Mouse (Mus musculus) spleen, postnatal 4 days (tissue): ENCODE data around the gene Sox15.
A peak's percentile ranks its signal among the peaks of the same experiment; 100 is the strongest.
"Not testable (repeated sequence)": the region's sequence is repeated elsewhere in the genome, so short reads cannot be mapped to it uniquely, and the experiment has no call there.

ENCODE experiments used
- DNase-seq, 2 experiments: peaks; one replicate each; pipeline ENCODE4 v3.0.0; 2022; ENCODE audit warnings: low spot score in 2 of 2

The Sox15 gene

DNA sequence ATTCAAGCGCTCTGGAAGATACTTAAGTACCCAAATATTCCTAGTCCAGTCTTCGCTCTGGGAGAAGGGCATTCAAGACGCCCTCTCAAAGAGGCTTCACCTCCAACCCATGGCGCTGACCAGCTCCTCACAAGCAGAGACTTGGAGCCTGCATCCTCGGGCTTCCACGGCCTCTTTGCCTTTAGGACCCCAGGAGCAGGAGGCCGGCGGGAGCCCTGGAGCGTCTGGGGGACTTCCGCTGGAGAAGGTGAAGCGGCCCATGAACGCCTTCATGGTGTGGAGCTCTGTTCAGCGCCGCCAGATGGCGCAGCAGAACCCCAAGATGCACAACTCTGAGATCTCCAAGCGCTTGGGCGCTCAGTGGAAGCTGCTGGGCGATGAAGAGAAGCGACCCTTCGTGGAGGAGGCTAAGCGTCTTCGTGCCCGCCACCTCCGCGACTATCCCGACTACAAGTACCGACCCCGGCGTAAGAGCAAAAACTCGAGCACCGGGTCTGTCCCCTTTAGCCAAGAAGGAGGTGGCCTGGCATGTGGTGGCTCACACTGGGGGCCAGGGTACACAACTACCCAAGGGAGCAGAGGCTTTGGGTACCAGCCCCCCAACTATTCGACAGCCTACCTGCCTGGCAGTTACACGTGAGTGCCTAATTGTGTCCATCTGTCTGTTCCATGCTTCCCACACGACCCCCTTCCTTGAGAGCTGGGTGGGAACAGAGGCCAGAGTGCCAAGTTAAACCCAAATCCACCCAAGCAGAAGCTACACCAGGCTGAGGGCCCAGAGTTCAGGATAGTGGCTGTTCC lies at the start of gene Sox15:
Gene Sox15, plus strand, starts transcription at position 51 of the 801 bp plus-strand sequence.
- DNase-seq: peak; percentile 60 to 81

DNA sequence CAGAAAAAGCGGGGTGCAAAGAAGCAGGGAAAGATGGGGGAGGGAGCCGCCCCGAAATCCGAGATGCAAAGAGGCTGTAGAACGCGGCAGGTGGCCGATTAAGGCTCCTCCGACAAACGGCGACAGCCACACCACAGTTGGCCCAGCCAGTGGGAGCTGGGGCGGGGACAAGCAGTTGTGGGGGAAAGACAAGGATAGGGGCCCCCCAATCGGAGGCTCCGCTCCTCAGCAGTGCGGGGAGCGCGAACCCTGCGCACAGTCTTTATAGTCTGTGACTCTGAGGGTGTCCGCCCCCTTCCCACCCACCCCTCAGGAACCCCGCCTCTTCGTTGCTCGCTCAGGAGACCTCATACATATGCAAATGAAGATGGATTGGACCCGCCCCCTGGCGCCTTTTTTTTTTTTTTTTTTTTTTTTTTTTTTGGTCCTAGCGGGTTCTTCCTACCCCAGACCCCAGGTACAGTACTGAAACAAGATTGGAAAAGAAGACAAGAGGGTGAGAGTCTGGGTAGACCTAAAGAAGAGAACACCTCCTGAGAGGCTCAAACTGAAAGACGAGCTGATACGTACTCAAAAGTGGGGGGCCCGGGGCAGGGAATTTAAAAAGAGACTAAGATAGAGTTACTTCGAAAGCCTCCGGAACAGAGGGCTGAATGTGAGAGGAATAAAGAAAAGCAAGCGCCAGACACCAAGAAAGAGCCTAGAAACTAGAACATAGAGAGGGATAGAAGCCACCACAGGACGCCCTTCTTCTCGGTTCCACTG lies 49.2 kb upstream of the Sox15 start, which contains the start of gene Atp1b2:
Gene Atp1b2, minus strand, starts transcription at position 217 of the 765 bp plus-strand sequence.
- DNase-seq: peak; percentile 85 to 91

GRCm38 (mm10) chr11:69606491-69606795 lies 48.7 kb upstream of the Sox15 start:
- no peak for DNase-seq

GRCm38 (mm10) chr11:69606832-69607231 lies 48.3 kb upstream of the Sox15 start:
- no peak for DNase-seq

DNA sequence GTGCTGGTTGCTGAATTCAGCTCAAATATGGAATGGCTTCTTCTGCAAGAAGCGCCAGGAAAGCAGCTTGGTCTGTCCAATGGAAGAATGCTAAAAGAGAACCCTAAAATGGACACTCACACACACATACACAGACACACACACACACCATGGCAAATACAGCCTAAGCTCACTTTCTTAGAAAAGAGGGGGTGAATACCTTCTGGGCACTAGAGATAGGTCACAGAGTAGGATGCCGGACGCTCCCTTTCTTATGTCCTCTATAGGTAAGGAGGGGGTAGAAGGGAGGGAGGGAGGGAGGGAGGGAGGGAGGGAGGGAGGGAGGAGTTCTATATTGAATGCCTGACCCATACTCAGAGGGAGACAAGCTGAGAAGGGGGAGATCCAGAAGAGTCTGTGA lies 46.6 kb upstream of the Sox15 start:
- no peak for DNase-seq

- no peak for DNase-seq
Measured at GRCm38 (mm10) chr11:69609416-69609815, 45.7 kb upstream of the Sox15 start.

GRCm38 (mm10) chr11:69610899-69611298 lies 44.2 kb upstream of the Sox15 start:
- no peak for DNase-seq

DNA sequence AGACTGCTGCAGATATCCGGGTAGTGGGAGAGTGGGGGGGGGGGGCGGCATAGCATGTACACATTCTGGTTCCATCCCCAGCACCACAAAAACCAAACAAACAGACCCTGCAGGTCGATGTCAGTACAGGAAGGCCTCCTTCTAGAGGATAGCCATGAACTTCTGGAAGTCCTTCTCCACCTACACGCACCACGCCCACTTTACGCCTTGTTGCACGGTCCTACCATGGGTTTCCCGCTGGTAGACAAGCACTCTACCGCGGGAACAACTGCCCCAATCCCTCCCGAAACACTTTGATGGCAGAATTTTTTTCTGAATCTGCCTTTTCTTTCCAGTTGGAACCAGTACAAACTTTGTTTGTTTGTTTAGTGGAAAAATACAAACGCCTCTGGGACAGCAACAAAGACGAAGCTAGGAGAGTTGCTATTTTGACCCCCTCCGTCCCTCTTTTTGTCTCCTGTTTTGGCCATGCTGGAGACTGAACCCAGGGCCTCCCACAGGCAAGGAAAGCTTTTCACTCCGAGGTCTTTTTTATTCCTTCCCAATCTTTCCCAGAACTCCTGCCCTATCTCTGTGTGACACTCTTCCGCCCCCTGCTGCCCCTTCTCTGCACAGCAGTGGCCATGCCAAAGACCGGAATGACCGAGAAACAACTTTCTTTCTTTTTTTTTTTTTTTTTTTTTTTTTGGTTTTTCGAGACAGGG lies 41.4 kb upstream of the Sox15 start:
- peak; percentile 83 to 91 for DNase-seq

DNA sequence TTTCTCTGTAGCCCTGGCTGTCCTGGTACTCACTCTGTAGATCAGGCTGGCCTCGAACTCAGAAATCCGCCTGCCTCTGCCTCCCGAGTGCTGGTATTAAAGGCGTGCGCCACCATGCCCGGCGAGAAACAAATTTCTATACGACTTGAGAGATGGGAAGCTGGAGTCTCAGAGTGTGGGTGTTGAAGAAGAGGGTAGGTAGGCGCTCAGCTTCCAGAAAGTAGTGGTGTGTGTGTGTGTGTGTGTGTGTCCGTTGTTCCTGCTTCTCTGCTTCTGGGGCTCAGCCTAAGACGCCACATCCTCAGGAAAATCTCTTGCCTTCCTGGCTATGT lies 40.9 kb upstream of the Sox15 start:
- not testable (repeated sequence) for DNase-seq

DNA sequence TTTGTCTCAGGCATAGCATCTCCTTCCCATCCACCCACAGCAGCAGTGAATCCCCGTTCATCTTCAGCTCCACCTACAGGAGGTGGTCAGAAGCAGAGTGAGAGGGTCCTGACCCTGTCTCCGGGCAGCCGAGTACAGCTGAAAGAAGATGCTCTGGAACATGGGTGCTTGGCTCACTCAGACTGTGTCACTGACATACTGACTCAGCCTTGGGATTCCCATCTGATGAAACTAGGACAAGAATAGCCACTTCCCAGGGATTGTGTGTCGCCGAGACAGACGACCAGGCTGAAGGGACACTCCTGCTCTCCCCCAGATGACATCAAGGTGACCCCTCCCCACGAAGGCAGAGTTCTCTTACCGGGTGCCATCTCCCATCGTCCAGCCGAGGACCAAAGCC lies 38.3 kb upstream of the Sox15 start:
- no peak for DNase-seq

- no peak for DNase-seq
Measured at GRCm38 (mm10) chr11:69617805-69618204, 37.3 kb upstream of the Sox15 start, which contains the start of gene Shbg. Shbg (minus strand) TSS chr11:69617905.

DNA sequence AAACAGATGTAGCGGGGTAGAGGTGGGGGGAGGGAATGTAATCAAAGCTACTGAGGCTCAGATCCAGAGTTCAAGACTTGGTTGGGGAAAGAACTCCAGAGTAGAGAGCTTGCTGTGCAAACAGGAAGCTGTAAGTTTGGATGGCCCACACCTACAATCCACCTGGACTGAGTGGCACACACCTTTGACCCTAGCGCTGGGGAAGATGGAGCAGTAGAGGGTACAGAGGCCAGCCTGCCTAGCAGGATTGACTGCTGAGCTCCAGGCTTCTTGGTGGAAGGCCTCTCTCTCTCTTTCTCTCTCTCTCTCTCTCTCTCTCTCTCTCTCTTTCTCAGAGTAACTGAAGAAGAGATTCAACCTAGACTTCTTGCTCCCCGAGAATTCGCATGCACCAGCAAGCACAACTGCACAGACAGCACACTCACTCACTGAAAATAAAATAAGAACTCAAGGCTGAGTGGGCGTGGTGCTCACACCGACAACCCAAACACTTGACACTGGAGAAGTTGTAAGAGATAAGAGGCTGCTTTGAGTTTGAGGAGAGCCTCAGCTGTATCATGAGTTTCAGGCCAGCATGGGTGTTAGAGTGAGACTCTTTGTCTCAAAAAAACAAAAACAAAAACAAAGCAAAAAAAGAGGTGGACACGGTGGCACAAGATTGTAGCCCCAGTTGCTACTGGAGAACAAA lies 34.6 kb upstream of the Sox15 start:
- no peak for DNase-seq

- no peak for DNase-seq
Measured at GRCm38 (mm10) chr11:69621571-69622268, 33.4 kb upstream of the Sox15 start, which contains the start of gene Sat2. Sat2 (plus strand) TSS chr11:69622024.

DNA sequence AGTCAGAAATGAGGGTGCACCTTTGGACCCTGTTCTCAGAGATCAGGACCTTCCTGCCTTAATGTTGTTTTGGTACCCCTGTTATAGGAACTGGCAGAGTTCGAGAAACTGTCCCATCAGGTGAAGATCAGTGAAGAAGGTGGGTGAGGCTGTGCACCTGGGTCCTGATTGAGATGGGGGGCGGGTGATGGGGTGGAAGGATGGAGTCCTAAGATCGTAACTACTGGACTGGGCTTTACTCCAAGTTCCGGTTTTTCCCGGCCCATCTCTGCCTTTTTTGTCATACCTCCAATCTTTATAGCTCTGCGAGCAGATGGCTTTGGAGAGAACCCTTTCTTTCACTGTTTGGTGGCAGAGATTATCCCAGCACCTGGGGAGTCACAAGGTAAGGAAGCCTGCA lies 32.7 kb upstream of the Sox15 start:
- DNase-seq: no peak

GRCm38 (mm10) chr11:69623006-69623405 lies 32.1 kb upstream of the Sox15 start:
- no peak for DNase-seq

DNA sequence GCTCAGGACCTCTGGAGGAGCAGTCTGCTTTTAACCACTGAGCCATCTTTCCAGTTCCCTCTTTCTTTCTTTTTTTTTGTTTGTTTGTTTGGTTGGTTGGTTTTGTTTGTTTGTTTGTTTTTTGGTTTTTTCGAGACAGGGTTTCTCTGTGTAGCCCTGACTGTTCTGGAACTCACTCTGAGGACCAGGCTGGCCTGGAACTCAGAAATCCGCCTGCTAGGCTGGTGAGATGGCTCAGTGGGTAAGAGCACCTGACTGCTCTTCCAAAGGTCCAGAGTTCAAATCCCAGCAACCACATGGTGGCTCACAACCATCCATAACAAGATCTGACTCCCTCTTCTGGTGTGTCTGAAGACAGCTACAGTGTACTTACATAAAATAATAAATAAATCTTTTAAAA lies 30.8 kb upstream of the Sox15 start:
- not testable (repeated sequence) for DNase-seq

DNA sequence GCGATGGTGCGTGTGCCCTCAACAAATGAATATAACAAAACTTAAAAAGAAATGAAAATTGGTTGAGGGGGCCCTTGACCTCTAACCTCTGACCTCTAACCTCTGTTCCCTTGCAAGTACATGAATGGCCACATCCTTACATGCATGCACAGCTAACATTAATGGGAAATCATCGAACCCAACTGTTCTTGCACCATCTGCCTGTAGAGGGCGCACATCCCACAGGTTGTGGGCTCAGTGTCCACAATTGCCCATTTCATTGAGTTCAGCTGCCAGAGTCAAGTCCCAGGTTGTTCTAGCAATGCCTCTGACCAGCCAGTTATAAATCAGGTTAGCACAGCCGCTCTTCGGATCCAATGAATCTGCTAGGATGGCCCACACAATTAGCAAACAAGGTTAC lies 26.8 kb upstream of the Sox15 start:
- peak; percentile 79 to 92 for DNase-seq

- no peak for DNase-seq
Measured at GRCm38 (mm10) chr11:69629802-69630201, 25.3 kb upstream of the Sox15 start.

DNA sequence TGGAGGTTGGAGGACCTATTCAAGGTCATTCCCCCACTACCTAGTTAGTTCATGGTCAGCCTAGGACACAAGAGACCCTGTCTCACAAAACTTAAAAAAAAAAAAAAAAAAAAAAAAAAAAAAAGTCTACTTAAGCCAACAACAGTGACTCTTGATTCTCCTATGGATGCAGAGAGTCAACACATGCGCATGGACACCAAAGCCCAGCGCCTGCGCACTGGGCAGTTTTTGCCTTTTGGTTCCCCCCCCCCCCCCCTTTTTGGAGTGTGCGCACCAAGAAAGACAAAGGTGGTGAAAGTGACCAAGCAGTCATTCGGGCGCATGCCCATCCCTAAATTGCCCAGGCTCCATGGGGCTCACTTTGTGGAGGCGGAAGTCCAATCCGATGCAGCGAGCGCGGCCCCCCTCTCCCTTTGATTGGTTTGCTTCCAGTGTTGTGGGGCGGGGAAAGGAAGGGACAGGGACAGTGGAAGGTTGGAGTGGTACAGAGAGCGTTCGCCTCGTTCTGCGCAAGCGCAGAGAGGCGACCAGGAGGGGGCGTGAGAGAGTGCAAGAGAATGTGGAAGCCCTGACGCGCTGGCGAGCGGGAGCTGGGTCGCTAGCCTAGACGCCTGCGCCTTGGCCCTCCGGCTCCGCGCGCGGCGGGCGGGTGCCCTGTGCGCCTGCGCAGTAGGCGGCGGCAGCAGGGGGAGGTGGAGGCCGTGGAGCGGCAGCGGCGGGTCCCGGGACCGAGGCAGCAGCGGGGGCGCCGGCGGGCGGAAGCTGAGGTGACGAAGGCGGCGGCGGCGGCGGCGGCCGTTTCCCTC lies 22.6 kb upstream of the Sox15 start, which contains the start of gene Fxr2:
Gene Fxr2, plus strand, starts transcription at position 707 of the 806 bp plus-strand sequence.
- DNase-seq: peak; percentile 100
